18 mouse cellular contexts compared by ENCODE assay signal in genomic region chr6:85610511-85610910, GRCm38 (mm10). TPM values are rescaled to one million over a fixed set of nuclear protein-coding genes. Genes with fewer than 3 reads are reported as not detected.
DNase-seq lines count a peak whose midpoint lies in the region.
"Had no signal": no experiment of that assay in that cellular context is flagged by ENCODE, and none has a peak within 500 bp of the region (broad histone marks: within the 10 kb centered on the region; RNA-seq: fewer than 3 reads in every experiment).

No protein-coding gene starts in this region.

- peak; percentile 55 to 83 for DNase-seq in adrenal gland, adult (ENCODE audit: inconsistent age in 2 of 2, low spot score in 1 of 2)
- DNase-seq in adrenal gland, postnatal 4 days (ENCODE audit: low spot score in 2 of 2), result no peak
- DNase-seq in adrenal gland, adult 2 months, result peak; percentile 59
- peak; percentile 42 for DNase-seq in adrenal gland, postnatal 14 days
- no peak for DNase-seq in frontal cortex, postnatal 10 days (ENCODE audit: low spot score in 2 of 2)
- DNase-seq in spleen, adult 12 weeks (ENCODE audit: low spot score), result no peak
- DNase-seq in ovary, postnatal 10 days (ENCODE audit: low spot score), result no peak
- DNase-seq: B cell, adult 2 months; cerebellum, adult 11 months; cerebellum, adult 8-10 months; cerebellum, postnatal 10 days; cerebellum, postnatal 36 days; embryo, embryonic 11 days; gastrocnemius, postnatal 10 days; gastrocnemius, postnatal 36 days; heart, postnatal 10 days; heart, postnatal 36 days; kidney, adult 11 months had no signal

RNA-seq across cellular contexts. Expression of gene Alms1, which starts 23.2 kb away (rescaled TPM):
- 10 to 100 TPM; 13.3 to 13.9 TPM for total RNA-seq in adrenal gland, postnatal 4 days (2021)
- 1 to 10 TPM; 7.2 to 8.5 TPM for total RNA-seq in adrenal gland, adult 2 months (2021)
- 0.31 and 0.39 TPM in 2 replicates for polyA plus RNA-seq in adrenal gland, adult 2 months (2012; rRNA removed)
- 7.1 and 8.2 TPM in 2 replicates for total RNA-seq in adrenal gland, postnatal 14 days (2021)

Comparison
In these comparisons a context has a peak if more than half of its experiments do, and no peak if none do; other contexts are left out.
1. DNase-seq: peak in adrenal gland, adult (2 of 2), adrenal gland, adult 2 months (single experiment) and adrenal gland, postnatal 14 days (single experiment); none in adrenal gland, postnatal 4 days (0 of 2), frontal cortex, postnatal 10 days (0 of 2), spleen, adult 12 weeks (single experiment) and ovary, postnatal 10 days (single experiment).